Mouse (Mus musculus): ENCODE measurements at regions not wholly inside any gene's neighbourhood (a gene's known extent, or its start where the extent isn't known, plus 50 kb on each side); places are given as distances from the start of the nearest gene placed in this dataset.

DNA sequence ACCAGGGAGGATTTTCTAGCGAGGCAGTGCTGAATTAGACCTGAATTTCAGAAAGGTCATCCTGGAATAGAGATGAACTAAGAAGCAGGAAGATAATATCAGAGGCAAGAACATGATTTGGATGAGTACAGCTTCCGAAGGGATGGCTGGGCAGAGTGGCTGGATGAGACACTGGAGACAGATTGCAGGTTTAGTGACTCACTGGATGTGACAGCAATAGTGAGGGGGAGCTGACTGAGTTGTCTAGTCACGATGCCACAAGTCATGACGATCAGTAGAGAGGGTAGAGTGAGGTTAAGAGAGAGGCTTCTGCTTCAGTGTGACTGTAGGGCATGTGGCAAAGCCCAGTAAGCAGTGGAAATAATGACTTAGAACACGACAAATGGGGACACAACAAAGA lies 181.3 kb upstream of the Npy start:
- no peak for DNase-seq (ENCODE audit: low spot score)

DNA sequence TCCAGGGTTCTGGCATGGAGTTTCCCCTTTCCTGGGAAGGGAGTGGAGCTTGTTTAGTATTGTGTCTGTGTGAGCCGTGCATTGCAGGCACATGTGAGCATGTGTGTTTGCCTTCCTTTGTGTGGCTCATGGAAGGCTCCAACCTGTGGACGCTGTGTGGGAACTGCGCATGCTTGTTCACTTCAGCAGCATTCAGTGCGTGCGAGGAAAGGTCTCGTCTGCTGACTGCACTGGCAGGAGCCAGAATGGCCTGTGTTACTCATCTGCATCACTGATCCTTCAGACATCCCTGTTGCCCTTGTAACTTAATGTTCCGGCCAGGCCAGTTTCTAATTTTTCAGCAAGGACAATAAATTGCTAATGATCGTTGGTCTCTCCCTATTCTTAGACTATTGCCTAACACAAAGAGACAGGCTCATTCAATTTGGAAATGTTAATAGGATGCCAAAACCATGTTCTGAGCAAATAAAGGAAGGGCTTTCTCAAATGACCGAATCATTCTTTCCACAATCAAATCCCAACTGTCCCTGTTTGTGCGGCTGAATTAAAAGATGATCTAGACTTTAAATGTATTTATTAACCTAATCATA lies 167.9 kb upstream of the Npy start:
- no peak for DNase-seq (ENCODE audit: low spot score)

DNA sequence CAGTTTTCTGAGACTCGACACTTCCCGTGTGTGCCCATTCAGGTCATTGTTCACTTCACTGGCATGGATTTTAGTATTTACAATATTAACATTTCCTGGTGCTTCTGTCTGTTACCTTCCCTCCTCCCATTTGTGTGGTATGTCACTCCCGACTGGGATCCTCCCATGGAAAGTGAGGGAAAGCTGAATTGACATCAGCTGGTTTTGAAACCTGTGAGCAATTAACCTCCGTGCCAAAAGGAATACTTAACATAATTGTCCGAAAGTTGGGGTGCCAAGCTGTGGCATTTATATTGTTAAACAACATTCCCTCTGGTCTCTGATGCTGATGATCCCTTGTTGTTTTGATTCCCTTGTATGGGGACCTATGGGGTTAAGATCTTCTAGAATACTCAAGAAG lies 167.3 kb upstream of the Npy start:
- DNase-seq (ENCODE audit: low spot score): no peak

DNA sequence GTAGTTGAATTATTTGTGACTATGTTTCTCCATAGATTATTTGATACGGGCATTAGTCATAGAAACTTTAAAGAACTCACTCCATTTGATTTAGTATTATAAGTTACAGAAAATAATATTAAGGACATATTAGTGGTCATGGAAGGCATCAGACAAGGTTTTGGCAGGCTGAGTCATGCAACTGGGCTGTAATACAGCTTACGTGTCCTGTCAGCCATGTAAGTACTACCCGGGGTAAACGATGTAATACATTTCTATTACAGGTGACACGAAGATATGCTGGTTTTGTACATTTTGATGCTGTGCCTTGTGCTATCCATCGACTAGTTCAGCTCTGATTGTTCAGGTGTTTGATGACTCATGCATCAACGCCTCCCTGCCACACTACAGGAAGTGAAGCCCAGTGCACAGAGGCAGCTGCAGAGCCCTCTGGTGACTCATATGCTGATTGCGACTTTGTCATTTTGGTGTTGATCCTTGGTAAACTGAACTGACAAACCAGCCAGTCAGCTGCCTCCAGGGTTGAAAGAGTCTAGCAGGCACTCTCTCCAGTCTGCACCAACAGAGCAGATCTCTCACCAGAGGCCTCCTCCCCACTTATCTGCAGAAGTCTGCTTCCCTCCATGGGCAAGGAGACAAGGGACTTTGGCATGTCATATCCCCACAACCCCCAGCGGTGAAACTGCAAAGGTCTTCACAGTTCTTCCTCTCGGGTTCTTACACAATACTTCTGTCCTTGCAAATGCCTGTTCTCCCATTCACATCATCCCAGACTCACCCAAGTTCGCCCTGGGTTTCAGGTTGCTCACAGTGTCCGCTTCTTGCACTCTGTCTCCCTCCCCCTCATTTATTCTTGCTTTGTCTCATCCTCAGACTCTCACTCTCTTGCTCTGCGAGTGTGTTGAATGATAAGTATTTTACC lies 165.9 kb upstream of the Npy start:
- no peak for DNase-seq (ENCODE audit: low spot score)

DNA sequence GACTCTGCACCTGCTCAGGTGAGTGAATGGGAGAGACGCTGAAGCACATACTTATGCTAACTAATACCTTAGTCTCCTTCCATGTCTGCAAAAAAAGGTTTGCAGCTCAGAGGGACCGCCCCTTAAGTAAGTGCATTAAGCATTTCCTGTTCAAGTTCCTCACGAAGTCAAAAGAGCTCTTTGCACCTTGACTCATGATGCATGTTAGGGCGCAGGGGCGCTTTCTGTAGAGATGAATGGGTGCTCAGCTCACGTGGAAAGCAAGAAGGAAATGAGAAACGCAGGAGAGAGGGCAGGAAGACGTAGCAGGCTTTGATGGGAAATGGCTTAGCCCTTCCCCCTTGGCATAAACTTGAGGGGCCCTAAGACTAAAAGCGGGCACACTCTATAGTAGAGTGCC lies 164.5 kb upstream of the Npy start:
- no peak for DNase-seq (ENCODE audit: low spot score)

DNA sequence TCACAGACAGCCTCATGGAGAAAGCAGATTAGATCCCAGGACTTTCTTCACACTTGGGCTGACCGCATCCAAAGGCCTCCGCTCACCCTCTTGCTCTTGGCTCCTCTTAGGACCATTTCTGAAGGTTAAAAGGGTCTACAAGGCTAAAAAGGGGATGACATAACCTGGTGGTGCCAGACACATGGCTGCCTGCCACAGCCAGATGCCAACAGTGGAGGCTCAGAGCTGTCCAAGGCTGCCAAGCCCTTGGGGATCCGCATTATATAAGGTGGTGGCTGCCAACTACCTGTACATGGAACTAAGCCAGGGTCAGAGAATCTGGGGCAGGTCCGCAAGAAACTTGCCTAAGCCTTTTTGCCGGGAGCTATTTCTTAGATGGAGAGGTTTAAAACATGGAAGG lies 151.5 kb upstream of the Npy start:
- DNase-seq (ENCODE audit: low spot score): no peak

DNA sequence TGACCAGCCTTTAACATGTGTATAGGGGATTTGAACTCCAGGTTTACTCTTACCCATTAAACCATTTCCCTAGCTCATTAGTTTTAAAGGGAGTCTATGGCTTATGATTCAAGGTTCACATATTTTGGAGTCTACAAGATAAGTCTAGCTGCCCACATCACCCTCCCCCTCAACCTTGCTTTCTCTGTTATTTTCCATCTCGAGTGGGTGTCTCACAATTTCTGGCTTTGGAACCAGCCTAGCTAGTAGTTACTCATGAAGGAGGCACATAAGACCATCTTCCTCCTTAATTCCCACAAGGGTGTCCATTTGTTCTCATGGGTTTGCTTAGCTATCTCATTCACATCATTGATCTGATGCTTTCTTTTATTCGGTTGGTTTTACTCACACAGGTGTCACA lies 150.6 kb upstream of the Npy start:
- no peak for DNase-seq (ENCODE audit: low spot score)

DNA sequence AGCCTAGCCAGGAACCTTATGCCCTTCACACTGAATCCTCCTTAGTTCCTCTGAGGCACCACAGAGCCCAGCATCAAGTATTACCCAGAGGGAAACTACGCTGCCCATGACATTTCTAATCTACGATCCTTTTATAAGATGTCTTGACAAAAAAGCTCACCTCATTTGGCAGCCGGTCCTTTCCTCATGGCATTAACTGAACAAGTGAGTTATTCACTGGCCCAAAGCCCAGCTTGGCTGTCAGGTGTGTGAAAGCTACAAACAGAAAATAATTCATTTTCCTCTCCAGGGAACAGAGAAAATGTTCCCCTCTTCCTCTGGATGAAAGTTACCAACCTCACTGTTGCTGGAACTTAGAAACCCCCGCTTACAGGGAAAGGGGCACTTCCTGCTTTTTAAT lies 135.7 kb upstream of the Npy start:
- DNase-seq (ENCODE audit: low spot score): no peak

DNA sequence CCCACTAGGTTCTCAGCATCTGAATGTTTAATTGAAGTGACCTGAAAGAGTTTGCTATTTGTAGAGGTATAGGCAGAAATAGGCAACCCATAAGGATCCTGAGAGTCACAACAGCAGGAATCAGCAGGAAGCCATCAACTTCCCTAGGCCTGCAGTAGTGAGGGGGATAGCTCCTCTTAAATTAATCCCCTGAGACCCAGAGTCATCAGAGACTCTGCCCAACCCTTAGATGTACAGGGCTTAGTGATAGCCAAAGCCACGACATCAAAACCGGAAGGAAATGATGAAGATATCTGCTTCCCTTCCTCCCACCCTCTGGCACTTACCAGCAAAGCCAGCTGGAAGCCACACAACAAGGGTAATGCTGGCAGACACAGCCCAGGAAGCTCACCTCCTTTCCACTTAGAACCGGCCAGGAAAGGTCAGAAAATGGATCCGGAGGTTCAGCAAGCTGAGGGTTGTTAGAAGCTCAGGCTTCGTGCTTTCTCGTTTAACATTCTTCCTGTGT lies 130.4 kb upstream of the Npy start:
- DNase-seq (ENCODE audit: low spot score): no peak

DNA sequence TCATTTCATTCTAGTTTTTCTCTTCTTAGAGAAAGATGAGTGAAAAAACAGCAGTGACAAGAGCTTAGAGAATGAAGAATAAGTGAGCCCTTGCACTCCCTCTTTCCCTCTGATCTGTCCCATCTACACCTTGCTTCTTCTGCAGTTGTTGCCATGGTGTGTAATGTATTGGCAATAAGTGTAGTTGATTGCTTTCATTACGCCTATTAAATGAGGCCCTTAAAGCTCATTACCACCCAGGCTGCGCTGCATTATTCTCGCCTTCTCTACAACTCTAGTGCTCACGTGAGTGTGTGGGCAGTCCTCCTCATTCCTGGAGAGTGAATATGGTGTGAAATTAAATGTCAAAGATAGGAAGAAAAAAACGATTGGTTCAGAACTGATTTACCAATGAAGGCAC lies 127.7 kb upstream of the Npy start:
- no peak for DNase-seq (ENCODE audit: low spot score)

DNA sequence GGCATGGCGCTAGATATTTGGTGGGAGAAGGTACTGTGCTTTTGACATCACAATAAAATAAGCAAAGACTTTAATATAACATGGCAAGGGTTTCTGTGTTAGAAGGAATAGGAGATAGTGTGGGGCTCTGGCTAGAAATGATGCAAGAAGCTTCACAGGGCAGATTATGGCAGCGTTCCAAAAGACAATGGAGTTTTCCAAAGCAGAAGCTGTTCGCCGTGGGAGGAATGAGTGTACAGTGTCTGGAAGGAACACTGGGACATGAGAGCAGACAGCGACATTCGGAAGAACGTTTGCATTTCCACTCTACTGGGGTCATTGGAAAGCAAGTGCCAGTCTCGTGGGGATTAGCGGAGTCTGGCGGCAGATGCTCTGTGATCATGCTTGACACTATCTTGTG lies 125.5 kb upstream of the Npy start:
- DNase-seq (ENCODE audit: low spot score): no peak

DNA sequence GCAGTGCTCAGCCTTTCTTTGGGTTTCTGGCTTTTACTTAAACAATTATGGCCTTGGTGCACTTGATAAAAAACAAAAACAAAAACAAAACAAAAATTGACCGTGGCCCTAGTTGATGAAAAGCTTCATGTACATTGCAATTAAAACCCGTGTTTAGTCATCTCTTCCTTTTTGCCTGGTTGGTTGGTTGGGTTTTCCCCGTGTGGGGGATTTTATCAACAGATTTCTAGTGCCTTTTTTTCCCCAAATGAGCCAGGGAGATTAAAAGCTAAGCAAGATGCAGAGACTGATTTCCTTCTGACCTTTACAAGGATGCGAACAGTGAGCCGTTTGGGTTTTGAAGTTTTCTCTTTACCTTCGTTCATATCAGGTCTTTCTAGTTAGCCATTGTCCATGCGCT lies 121.1 kb upstream of the Npy start:
- no peak for DNase-seq (ENCODE audit: low spot score)

DNA sequence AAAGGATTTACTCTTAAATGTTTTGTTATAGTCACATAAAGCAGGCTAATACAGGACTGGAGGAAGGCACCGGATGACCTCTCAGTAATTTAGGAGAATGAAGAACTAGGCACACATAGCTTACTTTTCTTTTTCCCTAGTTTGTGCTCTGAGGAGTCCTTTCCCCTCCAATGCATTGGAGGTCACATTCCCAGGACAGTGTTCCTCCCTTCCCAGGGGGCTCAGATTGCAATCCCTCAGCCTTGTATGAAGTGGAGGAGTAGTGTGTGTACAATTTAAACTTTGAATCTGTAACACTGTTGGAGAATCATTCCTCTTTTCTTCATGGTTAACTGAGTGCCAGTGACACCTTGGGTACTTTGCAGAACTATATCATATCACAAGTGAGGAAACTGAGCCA lies 109.5 kb upstream of the Npy start:
- DNase-seq (ENCODE audit: low spot score): no peak

DNA sequence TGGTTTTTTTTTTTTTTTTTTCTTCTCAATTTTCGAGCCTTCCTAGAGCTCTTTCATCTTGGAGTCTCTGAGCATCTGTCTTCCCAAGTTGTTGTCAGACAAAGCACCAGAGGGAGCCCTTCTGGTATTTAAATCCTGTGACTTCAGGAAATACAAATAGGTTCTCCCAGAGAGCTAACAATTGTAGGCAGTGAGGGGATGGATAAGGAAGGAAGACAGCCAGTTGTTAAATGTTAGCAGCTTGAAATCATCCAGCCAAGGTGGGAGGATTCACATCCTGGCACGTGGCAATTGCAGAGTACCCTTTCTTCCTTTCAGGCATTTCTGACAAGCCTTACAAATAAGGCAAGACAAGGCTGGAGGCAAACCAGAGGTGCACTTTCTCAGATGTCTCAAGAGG lies 106.0 kb upstream of the Npy start:
- DNase-seq (ENCODE audit: low spot score): no peak

DNA sequence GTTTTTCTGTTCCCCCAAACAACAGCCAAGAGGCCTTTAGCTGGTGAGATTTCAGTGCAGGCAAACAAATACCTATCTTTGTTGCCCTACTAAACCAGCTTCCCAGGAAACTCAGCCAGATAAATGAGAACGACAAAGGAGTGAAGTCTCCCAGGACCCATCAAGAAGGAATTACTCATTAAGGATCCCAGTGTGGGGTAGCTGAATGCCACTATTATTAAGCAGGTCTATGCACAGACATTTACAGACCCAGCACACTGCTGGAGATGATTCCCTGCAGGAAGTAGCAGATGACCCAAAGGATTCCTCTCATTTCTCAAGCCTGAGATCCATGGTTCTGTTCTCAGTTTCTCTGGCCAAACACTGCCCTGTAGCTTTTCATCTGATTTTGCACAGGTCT lies 105.6 kb upstream of the Npy start:
- DNase-seq (ENCODE audit: low spot score): no peak

DNA sequence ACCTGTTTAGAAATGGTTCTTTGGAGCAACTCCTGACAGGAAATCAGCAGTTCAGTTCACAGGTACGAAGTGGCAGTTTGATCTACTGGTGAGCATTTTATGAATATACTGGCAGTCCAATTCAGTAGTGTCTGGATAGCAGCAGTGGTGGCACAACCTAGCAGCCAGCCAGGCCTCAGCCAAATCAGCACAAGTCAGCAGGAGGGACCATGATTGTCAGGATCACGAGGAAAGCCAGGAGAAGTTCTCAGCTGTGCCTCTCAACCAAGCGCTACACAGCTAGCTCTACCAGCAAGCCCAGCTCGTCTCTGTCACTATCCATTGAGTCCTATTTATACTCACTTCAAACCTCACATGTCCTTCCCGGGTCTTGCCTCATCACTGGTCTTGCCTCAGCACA lies 89.3 kb upstream of the Npy start:
- no peak for DNase-seq (ENCODE audit: low spot score)

DNA sequence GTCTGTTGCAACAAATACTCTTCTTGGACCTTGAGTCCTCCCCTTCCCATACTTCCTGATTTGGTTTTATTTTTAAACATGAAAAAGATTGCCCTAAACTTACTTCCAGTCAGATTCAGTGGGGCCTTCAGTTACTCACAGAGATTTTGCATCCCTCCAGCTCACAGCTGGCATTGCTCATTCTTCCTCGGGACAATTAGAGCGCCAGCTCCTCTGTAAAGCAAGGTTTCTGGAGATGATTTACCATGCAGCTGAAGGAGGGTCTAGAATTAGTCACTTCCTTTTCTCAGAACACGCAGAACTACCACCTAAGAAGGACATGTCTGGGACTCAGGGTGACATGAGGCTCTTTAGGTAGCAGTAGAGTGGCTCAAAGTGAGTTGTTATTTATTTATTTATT lies 79.4 kb upstream of the Npy start:
- no peak for DNase-seq (ENCODE audit: low spot score)

DNA sequence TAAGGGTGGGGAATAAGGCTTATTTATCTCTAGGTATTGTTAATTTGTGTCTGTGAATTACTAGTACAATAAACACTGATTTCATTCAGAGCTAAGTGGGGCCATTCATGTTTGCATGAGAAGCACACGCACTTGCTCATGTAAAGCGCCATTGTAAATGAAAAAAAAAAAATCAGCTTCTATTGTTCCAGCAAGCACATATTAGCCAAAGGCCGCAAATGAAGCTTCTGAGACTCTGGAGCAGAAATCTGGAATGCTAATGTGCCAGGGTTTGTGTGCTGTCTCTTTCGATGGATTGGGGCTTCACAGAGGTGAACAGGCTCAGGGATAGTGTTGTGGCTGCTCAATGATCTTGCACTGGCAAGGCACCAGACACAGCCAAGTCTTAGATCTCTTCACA lies 77.2 kb upstream of the Npy start:
- DNase-seq (ENCODE audit: low spot score): no peak

DNA sequence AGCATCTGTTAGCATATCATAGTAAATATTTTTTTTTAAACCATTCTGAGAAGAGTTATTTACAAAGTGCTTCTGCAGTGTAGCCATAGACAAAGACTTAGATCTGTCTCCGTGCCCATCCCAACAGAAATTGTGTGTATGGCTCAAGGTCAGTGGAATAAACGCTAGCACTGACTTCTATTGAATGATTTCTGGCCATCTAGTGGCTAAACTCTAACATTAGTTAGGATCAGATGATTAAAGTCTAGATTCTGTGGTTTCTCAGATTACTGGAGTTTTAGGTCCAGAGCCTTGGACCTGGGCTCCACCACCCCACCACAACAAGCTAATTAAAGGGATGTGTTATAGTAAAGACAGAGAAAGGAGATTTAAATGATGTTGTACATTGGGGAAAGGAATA lies 72.0 kb upstream of the Npy start:
- no peak for DNase-seq (ENCODE audit: low spot score)

DNA sequence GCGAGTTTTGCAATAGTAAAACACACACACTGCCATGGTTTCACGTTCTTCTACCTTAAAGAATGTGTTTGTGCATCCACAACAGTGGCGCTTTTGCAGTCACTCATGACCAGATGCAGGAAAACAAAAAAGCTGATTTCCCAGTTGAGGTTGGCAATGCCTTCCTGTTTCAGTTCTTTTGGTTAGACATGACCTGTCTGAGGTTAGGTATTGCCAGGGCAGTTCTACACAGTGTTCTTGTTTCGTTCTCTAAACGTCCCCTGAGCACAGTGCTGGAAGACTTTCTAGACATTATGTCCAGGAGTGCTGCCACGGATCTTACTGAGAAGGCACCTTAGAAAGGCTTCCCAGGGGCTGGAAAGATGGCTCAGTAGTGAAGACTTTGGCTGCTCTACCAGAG lies 62.9 kb upstream of the Npy start:
- DNase-seq (ENCODE audit: low spot score): no peak

DNA sequence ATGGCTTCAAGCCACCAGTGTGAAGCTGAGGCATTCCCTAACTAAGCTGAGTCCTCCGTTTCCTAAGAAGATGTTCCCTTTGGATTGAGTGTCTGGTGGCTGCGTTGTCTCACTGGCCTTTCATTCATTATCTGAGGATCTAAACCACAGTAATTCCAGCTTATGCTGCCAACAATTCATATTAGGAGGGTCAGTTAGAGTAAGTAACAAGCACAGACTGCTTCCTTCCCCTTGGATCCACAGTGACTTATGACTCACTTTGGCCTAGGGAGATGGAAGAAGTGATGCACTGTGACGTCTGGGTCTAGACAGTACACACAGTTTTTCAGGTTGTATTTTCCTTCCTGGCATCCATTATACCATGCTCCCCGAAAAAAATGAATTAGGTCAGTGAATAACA lies 57.8 kb upstream of the Npy start:
- DNase-seq (ENCODE audit: low spot score): no peak

DNA sequence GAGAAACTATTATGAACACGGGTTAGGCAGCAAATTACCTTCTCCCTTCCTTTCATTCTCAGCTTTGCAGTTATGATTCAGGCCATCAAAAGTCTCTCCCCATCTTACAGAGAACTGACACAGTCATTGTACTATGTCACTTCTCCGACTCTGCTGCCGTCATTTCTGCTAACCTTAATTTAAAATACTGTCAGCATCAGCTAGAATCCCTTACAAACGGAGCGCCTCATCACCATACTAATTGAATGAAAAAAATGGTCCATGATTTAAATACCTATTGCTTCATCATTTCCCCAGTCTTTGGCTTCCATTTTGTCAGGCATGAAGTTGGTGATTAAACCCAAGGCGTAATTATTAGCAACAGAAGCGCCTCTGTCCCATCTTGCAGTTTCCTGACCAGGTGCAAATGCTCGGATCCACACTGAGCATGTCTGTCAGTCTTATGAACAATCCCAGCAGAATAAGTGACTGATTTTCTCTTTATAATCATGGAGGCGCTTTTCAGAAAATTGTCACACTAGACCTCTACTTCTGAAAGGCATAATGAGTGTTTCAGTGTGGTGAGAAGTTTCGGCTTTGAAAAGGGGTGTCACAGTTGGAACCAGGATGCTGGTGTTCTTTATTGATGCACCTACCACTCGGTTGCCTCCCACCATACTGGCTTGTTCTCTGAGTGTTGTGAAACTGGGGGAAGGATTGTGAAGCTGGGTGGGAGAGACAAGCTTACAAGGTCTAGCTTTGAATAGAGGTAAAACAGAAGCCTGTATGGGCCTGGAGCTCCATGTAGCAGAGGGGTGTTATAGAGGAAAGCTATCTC lies 52.4 kb upstream of the Npy start:
- DNase-seq (ENCODE audit: low spot score): no peak

Data from T-cell, adult 2 months (primary cell).